Mouse (Mus musculus): Measurements from ENCODE around the gene Cysltr1.

DNA sequence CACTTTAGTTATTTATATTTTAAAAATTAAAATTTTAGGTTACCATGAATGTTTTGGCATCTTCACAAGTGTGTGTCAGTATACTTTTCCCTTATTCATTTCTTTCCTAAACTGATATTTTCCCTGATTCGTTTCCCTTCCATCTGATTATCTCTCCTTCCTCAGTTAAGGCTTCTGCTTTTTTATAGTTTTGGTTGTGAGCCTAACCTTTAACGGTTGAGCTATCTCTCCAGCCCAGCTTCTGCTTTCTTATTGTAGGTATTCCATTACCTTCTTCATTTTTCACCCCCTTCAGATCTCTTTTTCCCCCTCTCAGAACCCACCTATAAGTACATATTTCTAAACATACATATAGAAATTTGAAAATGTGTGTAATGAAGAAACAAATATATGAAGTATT is 48.0 kb downstream of the Cysltr1 start:
- TF ChIP-seq POLR2A (IDR thresholded peaks at IDR 0.05; ENCODE audit: borderline replicate concordance, insufficient read depth, low read length) (no peak), CTCF (IDR thresholded peaks at IDR 0.05; ENCODE audit: borderline replicate concordance, insufficient read depth, low read depth, low read length) (no peak)

All from cerebellum, adult 2 months (tissue).